Mouse (Mus musculus): Measurements from ENCODE around the gene Gpr35. TPM values are rescaled to one million over a fixed set of nuclear protein-coding genes. Genes with fewer than 3 reads are reported as not detected.

Gpr35 gene
- 0.21 and 0.58 TPM in 2 replicates for polyA plus RNA-seq (2011; ENCODE audit: insufficient read length, low read depth, missing spikeins)

DNA sequence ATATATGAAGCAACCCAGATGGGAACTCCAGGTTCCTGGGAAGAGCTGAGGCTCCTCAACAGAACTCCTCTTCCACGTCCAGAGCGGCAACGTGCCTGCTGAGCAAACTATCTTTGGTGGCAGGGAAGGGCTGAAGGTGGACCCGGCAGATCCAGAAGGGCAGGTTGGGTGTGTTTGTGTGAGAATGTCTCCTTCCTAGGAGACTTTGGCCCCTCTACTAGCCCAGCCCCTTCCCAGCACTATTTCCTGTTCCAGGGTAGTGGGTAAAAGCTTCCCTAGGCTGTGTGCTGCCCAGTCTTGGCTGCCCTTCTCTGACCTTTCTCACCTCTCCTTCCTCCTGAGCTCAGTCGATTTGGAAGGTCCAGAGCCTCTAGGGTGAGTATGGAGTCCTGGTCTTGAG is at the start of gene Gpr35:
Gene Gpr35 (plus strand): TSS at position 259 of the 400 bp plus-strand sequence.
- Histone ChIP-seq H3K4me1 (ENCODE audit: control insufficient read depth, insufficient read depth, low read length) (no peaks in the 10 kb centered on the region), H3K27ac (ENCODE audit: insufficient read depth, low read length) (no peak within 1 kb of the TSS), H3K4me3 (ENCODE audit: insufficient read depth, low read length) (no peak within 1 kb of the TSS)
- no peak for TF ChIP-seq POLR2A (IDR thresholded peaks at IDR 0.05; ENCODE audit: low read depth, low read length)
- no peak for TF ChIP-seq CTCF (IDR thresholded peaks at IDR 0.05; ENCODE audit: borderline replicate concordance, insufficient read depth, low read length)

DNA sequence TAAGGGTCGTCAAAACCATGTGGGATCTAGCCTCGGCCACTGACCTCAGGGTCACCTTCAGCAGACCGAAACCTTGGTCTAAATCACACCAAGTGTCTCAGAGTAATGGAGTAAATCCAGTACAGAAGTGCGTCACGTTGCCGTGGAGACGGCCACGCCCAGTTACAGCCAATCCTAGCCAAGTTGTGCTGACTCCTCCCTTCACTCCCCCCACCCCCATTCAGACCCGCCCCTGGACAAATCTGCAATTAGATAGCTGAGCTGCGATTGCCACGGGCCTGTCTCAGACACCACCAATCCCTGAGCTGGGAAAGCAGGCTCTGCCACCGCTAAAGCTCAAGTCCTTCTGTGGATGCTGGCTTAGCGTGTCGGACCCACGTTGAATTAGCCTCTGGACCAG is 47.9 kb upstream of the Gpr35 start, which contains the start of gene Ankmy1:
Gene Ankmy1 (minus strand): TSS at position 121 of the 400 bp plus-strand sequence.
- no peak within 1 kb of the TSS for H3K4me3 ChIP-seq (ENCODE audit: insufficient read depth, low read length)
- H3K4me1 ChIP-seq (ENCODE audit: control insufficient read depth, insufficient read depth, low read length): peaks cover 11% of the 10 kb centered on the region
- TF ChIP-seq POLR2A (IDR thresholded peaks at IDR 0.05; ENCODE audit: low read depth, low read length) (no peak), CTCF (IDR thresholded peaks at IDR 0.05; ENCODE audit: borderline replicate concordance, insufficient read depth, low read length) (no peak)
- H3K27ac ChIP-seq (ENCODE audit: insufficient read depth, low read length): peak within 1 kb of the TSS; percentile 45; the same call in 1 of the 2 replicates

- H3K4me1 ChIP-seq (ENCODE audit: control insufficient read depth, insufficient read depth, low read length): peaks cover 12% of the 10 kb centered on the region
- TF ChIP-seq CTCF (IDR thresholded peaks at IDR 0.05; ENCODE audit: borderline replicate concordance, insufficient read depth, low read length) (no peak), POLR2A (IDR thresholded peaks at IDR 0.05; ENCODE audit: low read depth, low read length) (no peak)
These were observed 47.0 kb upstream of the Gpr35 start for GRCm38 (mm10) chr1:92903627-92904026.

GRCm38 (mm10) chr1:92905703-92906310 is 44.9 kb upstream of the Gpr35 start:
- TF ChIP-seq CTCF (IDR thresholded peaks at IDR 0.05; ENCODE audit: borderline replicate concordance, insufficient read depth, low read length): no peak
- no peak for TF ChIP-seq POLR2A (IDR thresholded peaks at IDR 0.05; ENCODE audit: low read depth, low read length)
- Histone ChIP-seq H3K27ac (ENCODE audit: insufficient read depth, low read length) (no peak overlapping the region), H3K4me3 (ENCODE audit: insufficient read depth, low read length) (no peak overlapping the region), H3K4me1 (ENCODE audit: control insufficient read depth, insufficient read depth, low read length) (peaks cover 14% of the 10 kb centered on the region)

More at GRCm38 (mm10) chr1:92903627-92904026, 47.0 kb upstream of the Gpr35 start:
- no peak overlapping the region for H3K4me3 ChIP-seq (ENCODE audit: insufficient read depth, low read length)
- H3K27ac ChIP-seq (ENCODE audit: insufficient read depth, low read length): peak overlapping the region; percentile 50

- Histone ChIP-seq H3K4me1 (ENCODE audit: control insufficient read depth, insufficient read depth, low read length) (peaks cover 14% of the 10 kb centered on the region), H3K4me3 (ENCODE audit: insufficient read depth, low read length) (peak within 1 kb of the TSS; percentile 63), H3K27ac (ENCODE audit: insufficient read depth, low read length) (peak within 1 kb of the TSS; percentile 37; the same call in 1 of the 2 replicates)
- TF ChIP-seq POLR2A (IDR thresholded peaks at IDR 0.05; ENCODE audit: low read depth, low read length): peak; percentile 70
- 0 out of 2 replicates have a peak, but pooled peaks have one; percentile 7 for TF ChIP-seq CTCF (IDR thresholded peaks at IDR 0.05; ENCODE audit: borderline replicate concordance, insufficient read depth, low read length)
These were observed 43.7 kb upstream of the Gpr35 start, which contains the start of gene Dusp28 for GRCm38 (mm10) chr1:92906779-92907631. Dusp28 (plus strand) TSS chr1:92906981.

DNA sequence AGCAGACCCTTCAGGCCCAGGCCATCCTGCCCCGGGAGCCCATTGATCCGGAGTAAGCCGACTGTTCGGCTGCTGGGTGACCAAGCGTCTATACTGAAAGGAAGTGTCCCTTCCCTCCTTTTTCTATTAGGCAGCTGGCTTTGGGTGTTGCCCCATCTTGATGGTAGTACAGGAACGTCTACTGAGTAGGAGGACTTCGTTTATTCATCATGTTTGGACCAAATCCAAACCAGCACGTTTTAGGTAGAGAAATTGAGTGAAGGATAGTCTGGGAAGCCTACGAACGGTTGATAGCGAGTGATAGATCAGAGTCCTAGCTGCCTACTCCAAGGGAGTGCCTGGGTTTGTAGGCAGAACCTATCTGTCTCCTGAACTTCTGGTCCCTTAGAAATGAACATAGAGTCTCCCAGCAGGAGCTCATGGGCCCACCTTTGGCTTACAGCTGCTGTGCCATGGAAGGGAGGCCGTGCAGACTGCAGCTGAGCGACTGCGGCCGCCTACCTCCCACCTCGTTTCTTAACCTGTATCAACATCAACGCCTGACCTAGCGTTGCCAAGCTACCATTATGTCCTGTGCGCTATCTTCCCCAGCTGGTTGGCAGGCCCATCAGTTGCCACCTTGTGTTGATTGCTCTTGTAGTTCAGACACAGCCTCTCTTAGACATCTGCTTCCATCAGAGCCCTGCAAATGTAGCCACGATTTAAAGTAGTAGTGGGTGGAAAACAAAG is 42.9 kb upstream of the Gpr35 start:
- TF ChIP-seq CTCF (IDR thresholded peaks at IDR 0.05; ENCODE audit: borderline replicate concordance, insufficient read depth, low read length): no peak
- TF ChIP-seq POLR2A (IDR thresholded peaks at IDR 0.05; ENCODE audit: low read depth, low read length): no peak
- Histone ChIP-seq H3K4me3 (ENCODE audit: insufficient read depth, low read length) (peak overlapping the region; percentile 63), H3K27ac (ENCODE audit: insufficient read depth, low read length) (no peak overlapping the region), H3K4me1 (ENCODE audit: control insufficient read depth, insufficient read depth, low read length) (peaks cover 14% of the 10 kb centered on the region)

GRCm38 (mm10) chr1:92908664-92909063 is 42.0 kb upstream of the Gpr35 start:
- Histone ChIP-seq H3K4me3 (ENCODE audit: insufficient read depth, low read length) (no peak overlapping the region), H3K4me1 (ENCODE audit: control insufficient read depth, insufficient read depth, low read length) (peaks cover 8% of the 10 kb centered on the region), H3K27ac (ENCODE audit: insufficient read depth, low read length) (no peak overlapping the region)
- TF ChIP-seq POLR2A (IDR thresholded peaks at IDR 0.05; ENCODE audit: low read depth, low read length) (no peak), CTCF (IDR thresholded peaks at IDR 0.05; ENCODE audit: borderline replicate concordance, insufficient read depth, low read length) (no peak)

DNA sequence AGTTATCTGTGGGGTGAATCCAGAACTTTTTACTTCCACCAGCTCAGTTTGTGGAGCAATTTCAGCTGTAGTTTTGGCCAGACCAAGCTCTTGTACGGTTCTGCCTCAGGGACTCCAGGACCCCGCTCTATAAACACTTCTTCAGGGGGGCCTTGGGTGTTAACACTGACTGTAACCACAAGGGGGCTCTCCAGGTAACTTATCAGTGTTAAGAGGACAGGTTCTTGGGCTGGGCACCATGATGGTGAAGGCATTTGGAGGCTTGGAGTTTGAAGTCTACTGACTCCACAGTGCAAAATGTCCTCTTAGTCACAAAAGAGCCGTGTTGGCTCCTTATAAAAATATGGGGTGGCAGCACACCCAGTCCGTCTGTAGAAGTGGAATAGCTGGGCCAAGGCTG is 41.6 kb upstream of the Gpr35 start:
- no peak overlapping the region for H3K4me3 ChIP-seq (ENCODE audit: insufficient read depth, low read length)
- TF ChIP-seq CTCF (IDR thresholded peaks at IDR 0.05; ENCODE audit: borderline replicate concordance, insufficient read depth, low read length) (no peak), POLR2A (IDR thresholded peaks at IDR 0.05; ENCODE audit: low read depth, low read length) (no peak)
- H3K27ac ChIP-seq (ENCODE audit: insufficient read depth, low read length): no peak overlapping the region
- H3K4me1 ChIP-seq (ENCODE audit: control insufficient read depth, insufficient read depth, low read length): peaks cover 8% of the 10 kb centered on the region

- Histone ChIP-seq H3K27ac (ENCODE audit: insufficient read depth, low read length) (no peak within 1 kb of the TSS), H3K4me1 (ENCODE audit: control insufficient read depth, insufficient read depth, low read length) (peaks cover 5% of the 10 kb centered on the region), H3K4me3 (ENCODE audit: insufficient read depth, low read length) (peak within 1 kb of the TSS; percentile 85)
- peak; percentile 62 for TF ChIP-seq POLR2A (IDR thresholded peaks at IDR 0.05; ENCODE audit: low read depth, low read length)
- TF ChIP-seq CTCF (IDR thresholded peaks at IDR 0.05; ENCODE audit: borderline replicate concordance, insufficient read depth, low read length): no peak; the same call in 1 of the 2 replicates
These were observed 40.3 kb upstream of the Gpr35 start, which contains the start of gene Rnpepl1 for GRCm38 (mm10) chr1:92910239-92910885. Rnpepl1 (plus strand) TSS chr1:92910783.
